Mouse (Mus musculus) erythroid progenitor cell, adult 5-6 weeks (primary cell): ENCODE measurements around the gene Tm9sf1. TPM values are rescaled to one million over a fixed set of nuclear protein-coding genes. Genes with fewer than 3 reads are reported as not detected.
A peak's percentile ranks its signal among the peaks of the same experiment; 100 is the strongest.

Source experiments
- ATAC-seq: replicated peaks from 2 replicates; pipeline ENCODE4 v1.8.0; 2016; ENCODE audit warnings: moderate number of reproducible peaks, mild to moderate bottlenecking, moderate TSS enrichment, inconsistent platforms; ENCODE audit not compliant: poor library complexity, low FRiP score, severe bottlenecking
- total RNA-seq, 2 experiments: library from RNA; stranded (forward) in 1 of 2; stranded (reverse) in 1 of 2; fragments of 150-400 nt in 1 of 2; fragments of 186-747, 209-891 nt in 1 of 2; gene quantifications; 2 replicates each; pipeline versions ENCODE4 v1.2.3 to v1.2.4; 2015 to 2017; ENCODE audit warnings: low replicate concordance in 2 of 2

Tm9sf1 gene
- total RNA-seq, 2 experiments from 2014 or later = 39.8 to 47.0 TPM

DNA sequence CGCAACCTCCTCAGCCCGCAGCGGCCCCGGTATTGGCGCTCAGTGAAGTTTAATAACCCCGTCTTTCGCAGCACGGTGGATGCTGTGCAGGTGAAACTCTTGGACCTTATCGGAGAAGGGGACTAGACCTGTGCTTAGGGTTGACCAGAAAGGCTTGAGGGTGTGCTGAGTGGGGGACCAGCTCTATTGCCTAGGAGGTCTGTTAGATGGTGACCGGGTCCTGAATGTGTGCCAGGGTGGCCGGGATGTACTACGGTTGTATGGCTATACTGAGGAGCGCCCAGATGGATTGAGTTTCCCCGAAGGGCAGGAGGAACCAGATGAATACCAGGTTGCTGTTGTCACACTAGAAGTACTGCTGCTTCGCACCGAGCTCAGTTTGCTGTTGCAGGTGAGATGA lies 51.4 kb downstream of the Tm9sf1 start:
- 0 out of 2 replicates have a peak, but pooled peaks have one; percentile 8 for ATAC-seq

DNA sequence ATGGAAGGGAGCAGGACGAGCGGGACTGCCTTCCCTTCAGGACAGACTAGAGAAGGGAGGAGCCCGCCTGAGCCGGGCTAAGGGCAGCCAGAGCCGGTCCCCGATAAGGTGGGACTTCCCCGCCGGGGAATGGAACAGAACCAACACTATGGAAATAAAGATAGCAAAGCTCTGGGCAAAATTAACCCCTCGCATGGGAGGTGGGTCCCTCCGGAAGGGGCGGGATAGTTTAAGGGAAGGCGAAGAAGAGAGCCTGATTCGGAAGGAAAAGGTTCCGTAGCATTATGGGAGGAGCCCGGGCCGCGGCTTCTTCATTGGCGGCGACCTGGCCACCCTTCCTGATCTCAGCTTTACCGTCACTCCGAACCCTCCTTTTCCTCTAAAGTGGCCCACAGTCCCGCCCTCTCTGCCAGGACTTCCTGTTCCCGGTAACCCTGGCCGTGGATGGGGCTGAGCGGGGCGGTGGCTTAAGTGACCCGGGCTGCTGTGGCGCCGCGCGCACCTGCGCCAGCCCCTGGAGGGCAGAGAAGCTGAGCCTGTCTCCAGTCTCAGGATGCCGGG lies 52.2 kb downstream of the Tm9sf1 start, which contains the start of gene Rnf31:
Gene Rnf31, plus strand, starts transcription at position 378 of the 561 bp plus-strand sequence.
- ATAC-seq = peak; percentile 88

DNA sequence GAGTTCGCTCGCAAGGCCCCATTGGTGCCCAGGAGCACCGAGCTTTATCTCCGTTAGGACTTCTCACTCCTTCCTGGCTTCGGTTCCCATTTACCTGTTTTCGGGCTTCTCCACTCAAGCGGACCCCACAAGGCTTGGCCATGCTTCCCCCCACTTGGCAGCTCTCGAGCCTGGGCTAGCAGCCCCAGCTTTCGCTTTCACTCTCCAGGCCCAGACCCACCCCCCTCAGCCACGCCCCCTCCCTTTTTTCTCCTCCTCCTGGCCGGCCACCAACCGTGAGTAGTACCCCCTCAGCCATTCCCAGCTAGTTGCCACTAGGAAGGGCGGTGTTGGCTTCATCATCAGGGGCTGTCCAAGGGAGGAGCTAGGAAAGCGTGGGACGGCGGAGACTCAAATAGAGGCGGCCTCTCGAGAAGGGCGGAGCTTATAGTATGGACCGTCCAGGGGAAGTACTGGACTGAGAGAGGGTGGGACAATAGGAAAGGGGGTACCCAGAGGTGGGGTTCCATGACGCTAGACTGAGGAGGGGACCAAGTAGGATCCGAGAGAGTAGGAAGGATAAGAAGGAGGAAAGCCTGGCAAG lies 52.8 kb downstream of the Tm9sf1 start, which contains the start of gene Psme2:
Gene Psme2, minus strand, starts transcription at position 366 of the 583 bp plus-strand sequence.
- ATAC-seq = peak; percentile 79

DNA sequence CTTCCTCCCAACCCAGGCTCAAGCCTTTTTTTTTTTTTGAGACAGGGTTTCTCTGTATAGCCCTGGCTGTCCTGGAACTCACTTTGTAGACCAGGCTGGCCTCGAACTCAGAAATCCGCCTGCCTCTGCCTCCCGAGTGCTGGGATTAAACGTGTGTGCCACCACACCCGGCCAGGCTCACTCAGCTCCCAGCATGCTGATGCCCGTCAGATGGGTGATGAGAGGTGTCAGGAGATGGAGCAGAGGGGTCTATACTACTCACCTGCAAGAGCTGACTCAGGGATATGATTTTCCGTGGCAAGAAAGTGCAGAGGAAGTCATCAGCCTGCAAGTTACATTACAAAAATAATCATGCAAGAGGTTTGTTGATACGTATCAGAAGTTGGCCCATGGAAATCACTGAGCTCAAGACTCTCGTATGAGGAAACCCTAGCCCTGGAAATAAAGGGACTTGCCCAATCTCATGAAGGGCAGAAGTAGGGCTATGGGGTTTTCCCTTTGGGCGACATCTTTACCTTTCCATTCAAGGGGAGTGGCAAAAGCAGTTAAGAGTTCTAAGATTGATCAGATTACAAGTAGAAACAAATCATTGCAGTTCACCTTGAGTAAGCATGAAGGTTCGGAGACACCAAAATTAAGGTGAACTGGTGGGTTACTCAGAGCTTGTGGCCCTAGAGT lies 53.7 kb downstream of the Tm9sf1 start:
- no peak for ATAC-seq

DNA sequence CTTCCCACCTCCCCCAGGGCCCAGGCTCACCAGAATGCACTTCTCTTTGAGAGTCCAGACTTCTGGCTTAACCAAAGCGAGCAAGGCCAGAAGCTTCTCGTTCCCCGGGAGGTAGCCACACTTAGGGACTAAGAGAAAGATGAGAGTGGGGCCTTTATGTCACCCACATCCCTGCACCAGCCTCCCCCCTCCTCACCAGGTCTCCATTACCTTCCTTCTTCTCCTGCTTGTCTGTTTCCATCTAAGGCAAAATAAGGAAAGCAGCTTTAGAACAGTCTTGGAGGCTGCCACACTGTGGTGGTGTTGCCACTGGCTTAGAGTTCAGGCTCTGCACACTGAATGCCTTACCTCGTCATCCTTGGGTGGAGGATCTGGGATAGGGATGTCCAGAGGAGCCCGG lies 54.3 kb downstream of the Tm9sf1 start:
- no peak for ATAC-seq

DNA sequence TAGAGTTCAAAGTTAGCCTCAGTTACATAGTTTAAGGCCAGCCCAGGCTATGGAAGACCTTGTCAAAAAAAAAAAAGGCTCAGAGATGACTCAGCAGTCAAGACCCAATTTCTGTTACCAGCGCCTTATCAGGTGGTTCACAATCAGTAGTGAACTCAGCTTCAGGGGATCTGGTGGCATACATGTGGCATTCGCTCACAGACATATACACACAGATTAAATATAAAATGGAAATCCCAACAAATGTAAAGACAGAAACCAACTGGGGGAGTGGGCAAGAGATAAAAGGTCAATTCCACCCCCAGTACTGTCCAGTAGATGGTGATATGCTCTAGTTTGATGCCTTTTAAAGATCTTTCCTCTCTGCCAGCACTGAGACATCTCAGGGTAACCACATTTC lies 57.5 kb downstream of the Tm9sf1 start:
- ATAC-seq = peak; percentile 48

Other genes with a start within 250 kb of the Tm9sf1 start
Only the 30 nearest of the 34 such genes appear.
- gene Dhrs4, start 165.0 kb downstream of the Tm9sf1 start, total RNA-seq (2015; ENCODE audit: low replicate concordance) = 15.5 and 26.4 TPM in 2 replicates
- gene Dhrs4, start 165.0 kb downstream of the Tm9sf1 start, total RNA-seq (2017; ENCODE audit: low replicate concordance) = 21.8 and 34.7 TPM in 2 replicates
- gene Carmil3, start 153.2 kb downstream of the Tm9sf1 start, total RNA-seq (2015; ENCODE audit: low replicate concordance) = 0.42 TPM in 1 of 2 replicates, not detected in the other
- 0.13 TPM in 1 of 2 replicates, not detected in the other for gene Carmil3, start 153.2 kb downstream of the Tm9sf1 start, total RNA-seq (2017; ENCODE audit: low replicate concordance)
- not detected in 2 replicates for gene Cpne6, start 133.4 kb downstream of the Tm9sf1 start, total RNA-seq (2015; ENCODE audit: low replicate concordance)
- not detected in 2 replicates for gene Cpne6, start 133.4 kb downstream of the Tm9sf1 start, total RNA-seq (2017; ENCODE audit: low replicate concordance)
- 0.84 TPM in 1 of 2 replicates, not detected in the other for gene Nrl, start 118.8 kb downstream of the Tm9sf1 start, total RNA-seq (2015; ENCODE audit: low replicate concordance)
- 0.51 and 0.98 TPM in 2 replicates for gene Nrl, start 118.8 kb downstream of the Tm9sf1 start, total RNA-seq (2017; ENCODE audit: low replicate concordance)
- 79.3 and 89.7 TPM in 2 replicates for gene Pck2, start 103.5 kb downstream of the Tm9sf1 start, total RNA-seq (2015; ENCODE audit: low replicate concordance)
- 112 and 125 TPM in 2 replicates for gene Pck2, start 103.5 kb downstream of the Tm9sf1 start, total RNA-seq (2017; ENCODE audit: low replicate concordance)
- 31.0 and 44.0 TPM in 2 replicates for gene Dcaf11, start 83.8 kb downstream of the Tm9sf1 start, total RNA-seq (2015; ENCODE audit: low replicate concordance)
- gene Dcaf11, start 83.8 kb downstream of the Tm9sf1 start, total RNA-seq (2017; ENCODE audit: low replicate concordance) = 20.2 and 39.3 TPM in 2 replicates
- 6.5 TPM in 1 of 2 replicates, not detected in the other for gene A730061H03Rik, start 83.4 kb downstream of the Tm9sf1 start, total RNA-seq (2015; ENCODE audit: low replicate concordance)
- gene A730061H03Rik, start 83.4 kb downstream of the Tm9sf1 start, total RNA-seq (2017; ENCODE audit: low replicate concordance) = not detected in 2 replicates
- gene Fitm1, start 68.2 kb downstream of the Tm9sf1 start, total RNA-seq (2015; ENCODE audit: low replicate concordance) = not detected in 2 replicates
- not detected in 2 replicates for gene Fitm1, start 68.2 kb downstream of the Tm9sf1 start, total RNA-seq (2017; ENCODE audit: low replicate concordance)
- 287 and 391 TPM in 2 replicates for gene Psme1, start 65.7 kb downstream of the Tm9sf1 start, total RNA-seq (2015; ENCODE audit: low replicate concordance)
- gene Psme1, start 65.7 kb downstream of the Tm9sf1 start, total RNA-seq (2017; ENCODE audit: low replicate concordance) = 37.7 and 64.8 TPM in 2 replicates
- gene Emc9, start 58.5 kb downstream of the Tm9sf1 start, total RNA-seq (2015; ENCODE audit: low replicate concordance) = 11.7 and 19.8 TPM in 2 replicates
- gene Emc9, start 58.5 kb downstream of the Tm9sf1 start, total RNA-seq (2017; ENCODE audit: low replicate concordance) = 3.3 and 14.8 TPM in 2 replicates
- gene Psme2, start 52.7 kb downstream of the Tm9sf1 start, total RNA-seq (2015; ENCODE audit: low replicate concordance) = 112 and 141 TPM in 2 replicates
- 45.1 and 109 TPM in 2 replicates for gene Psme2, start 52.7 kb downstream of the Tm9sf1 start, total RNA-seq (2017; ENCODE audit: low replicate concordance)
- gene Rnf31, start 52.1 kb downstream of the Tm9sf1 start, total RNA-seq (2015; ENCODE audit: low replicate concordance) = 20.2 and 22.2 TPM in 2 replicates
- 31.8 and 34.7 TPM in 2 replicates for gene Rnf31, start 52.1 kb downstream of the Tm9sf1 start, total RNA-seq (2017; ENCODE audit: low replicate concordance)
- gene Irf9, start 40.2 kb downstream of the Tm9sf1 start, total RNA-seq (2015; ENCODE audit: low replicate concordance) = 70.8 and 89.0 TPM in 2 replicates
- 87.4 and 106 TPM in 2 replicates for gene Irf9, start 40.2 kb downstream of the Tm9sf1 start, total RNA-seq (2017; ENCODE audit: low replicate concordance)
- 6.5 TPM in 1 of 2 replicates, not detected in the other for gene Rec8, start 25.8 kb downstream of the Tm9sf1 start, total RNA-seq (2015; ENCODE audit: low replicate concordance)
- 1.4 and 7.7 TPM in 2 replicates for gene Rec8, start 25.8 kb downstream of the Tm9sf1 start, total RNA-seq (2017; ENCODE audit: low replicate concordance)
- gene Ipo4, start 7.8 kb downstream of the Tm9sf1 start, total RNA-seq (2015; ENCODE audit: low replicate concordance) = 29.9 and 46.5 TPM in 2 replicates
- 18.1 and 53.9 TPM in 2 replicates for gene Ipo4, start 7.8 kb downstream of the Tm9sf1 start, total RNA-seq (2017; ENCODE audit: low replicate concordance)
- gene Gm49378, start 5.9 kb downstream of the Tm9sf1 start, total RNA-seq (2015; ENCODE audit: low replicate concordance) = 12.3 and 17.2 TPM in 2 replicates
- 3.5 and 7.0 TPM in 2 replicates for gene Gm49378, start 5.9 kb downstream of the Tm9sf1 start, total RNA-seq (2017; ENCODE audit: low replicate concordance)
- 6.5 TPM in 1 of 2 replicates, not detected in the other for gene Tssk4, start 6.4 kb upstream of the Tm9sf1 start, total RNA-seq (2015; ENCODE audit: low replicate concordance)
- gene Tssk4, start 6.4 kb upstream of the Tm9sf1 start, total RNA-seq (2017; ENCODE audit: low replicate concordance) = 1.3 and 2.5 TPM in 2 replicates
- 14.3 and 20.5 TPM in 2 replicates for gene Mdp1, start 16.7 kb upstream of the Tm9sf1 start, total RNA-seq (2015; ENCODE audit: low replicate concordance)
- gene Mdp1, start 16.7 kb upstream of the Tm9sf1 start, total RNA-seq (2017; ENCODE audit: low replicate concordance) = 2.3 and 14.9 TPM in 2 replicates
- gene Gmpr2, start 28.1 kb upstream of the Tm9sf1 start, total RNA-seq (2015; ENCODE audit: low replicate concordance) = 1.7 and 3.6 TPM in 2 replicates
- 9.0 and 14.1 TPM in 2 replicates for gene Gmpr2, start 28.1 kb upstream of the Tm9sf1 start, total RNA-seq (2017; ENCODE audit: low replicate concordance)
- 105 and 189 TPM in 2 replicates for gene Nedd8, start 28.3 kb upstream of the Tm9sf1 start, total RNA-seq (2015; ENCODE audit: low replicate concordance)
- gene Nedd8, start 28.3 kb upstream of the Tm9sf1 start, total RNA-seq (2017; ENCODE audit: low replicate concordance) = 102 and 138 TPM in 2 replicates
- gene Tinf2, start 38.0 kb upstream of the Tm9sf1 start, total RNA-seq (2015; ENCODE audit: low replicate concordance) = 39.6 and 50.7 TPM in 2 replicates
- 31.5 and 57.4 TPM in 2 replicates for gene Tinf2, start 38.0 kb upstream of the Tm9sf1 start, total RNA-seq (2017; ENCODE audit: low replicate concordance)
- gene Tgm1, start 70.1 kb upstream of the Tm9sf1 start, total RNA-seq (2015; ENCODE audit: low replicate concordance) = 1.4 and 4.6 TPM in 2 replicates
- 1.8 TPM in 1 of 2 replicates, not detected in the other for gene Tgm1, start 70.1 kb upstream of the Tm9sf1 start, total RNA-seq (2017; ENCODE audit: low replicate concordance)
- 2.9 and 6.3 TPM in 2 replicates for gene Rabggta, start 78.5 kb upstream of the Tm9sf1 start, total RNA-seq (2015; ENCODE audit: low replicate concordance)
- gene Rabggta, start 78.5 kb upstream of the Tm9sf1 start, total RNA-seq (2017; ENCODE audit: low replicate concordance) = 6.0 TPM in 1 of 2 replicates, not detected in the other
- 6.7 and 39.3 TPM in 2 replicates for gene Dhrs1, start 101.9 kb upstream of the Tm9sf1 start, total RNA-seq (2015; ENCODE audit: low replicate concordance)
- 0.76 and 10.4 TPM in 2 replicates for gene Dhrs1, start 101.9 kb upstream of the Tm9sf1 start, total RNA-seq (2017; ENCODE audit: low replicate concordance)
- gene Nop9, start 101.9 kb upstream of the Tm9sf1 start, total RNA-seq (2015; ENCODE audit: low replicate concordance) = 5.9 and 8.6 TPM in 2 replicates
- gene Nop9, start 101.9 kb upstream of the Tm9sf1 start, total RNA-seq (2017; ENCODE audit: low replicate concordance) = 7.2 and 11.7 TPM in 2 replicates
- not detected in 2 replicates for gene Cideb, start 114.7 kb upstream of the Tm9sf1 start, total RNA-seq (2015; ENCODE audit: low replicate concordance)
- not detected in 2 replicates for gene Cideb, start 114.7 kb upstream of the Tm9sf1 start, total RNA-seq (2017; ENCODE audit: low replicate concordance)
- not detected in 2 replicates for gene Ltb4r2, start 117.6 kb upstream of the Tm9sf1 start, total RNA-seq (2015; ENCODE audit: low replicate concordance)
- not detected in 2 replicates for gene Ltb4r2, start 117.6 kb upstream of the Tm9sf1 start, total RNA-seq (2017; ENCODE audit: low replicate concordance)
- 8.8 and 11.9 TPM in 2 replicates for gene Ltb4r1, start 122.2 kb upstream of the Tm9sf1 start, total RNA-seq (2015; ENCODE audit: low replicate concordance)
- gene Ltb4r1, start 122.2 kb upstream of the Tm9sf1 start, total RNA-seq (2017; ENCODE audit: low replicate concordance) = 2.8 and 8.9 TPM in 2 replicates
- gene Adcy4, start 140.3 kb upstream of the Tm9sf1 start, total RNA-seq (2015; ENCODE audit: low replicate concordance) = not detected in 2 replicates
- gene Adcy4, start 140.3 kb upstream of the Tm9sf1 start, total RNA-seq (2017; ENCODE audit: low replicate concordance) = not detected in 2 replicates
- 18.4 and 28.1 TPM in 2 replicates for gene Ripk3, start 145.1 kb upstream of the Tm9sf1 start, total RNA-seq (2015; ENCODE audit: low replicate concordance)
- 2.3 and 33.1 TPM in 2 replicates for gene Ripk3, start 145.1 kb upstream of the Tm9sf1 start, total RNA-seq (2017; ENCODE audit: low replicate concordance)